Mouse (Mus musculus) frontal cortex, postnatal 25 days (tissue): ENCODE results near the gene Magea3.
"Not testable (repeated sequence)": the region's sequence is repeated elsewhere in the genome, so short reads cannot be mapped to it uniquely, and the experiment has no call there.

Source experiments
- DNase-seq, 2 experiments: peaks; one replicate each; pipeline ENCODE4 v3.0.0; 2022; ENCODE audit warnings: low spot score in 2 of 2

Gene Magea3

GRCm38 (mm10) chrX:154949405-154949804, at the start of gene Magea3:
TSS of gene Magea3 (minus strand) at chrX:154949505.
- DNase-seq: not testable (repeated sequence)

GRCm38 (mm10) chrX:154995750-154996149, 46.4 kb upstream of the Magea3 start, which contains the start of gene Magea8:
TSS of gene Magea8 (minus strand) at chrX:154995850.
- DNase-seq: not testable (repeated sequence)

GRCm38 (mm10) chrX:154935887-154936286, 13.4 kb downstream of the Magea3 start, which contains the start of gene Magea6:
TSS of gene Magea6 (minus strand) at chrX:154935987.
- DNase-seq: not testable (repeated sequence)
